Mouse (Mus musculus) urinary bladder, postnatal 10 days (tissue): ENCODE measurements around the gene Chmp5.

Experiments
- DNase-seq: peaks from one replicate; pipeline ENCODE4 v3.0.0; 2022; ENCODE audit warnings: low spot score

Chmp5 gene

GRCm38 (mm10) chr4:40946516-40947121 is 1.6 kb upstream of the Chmp5 start:
- no peak for DNase-seq

GRCm38 (mm10) chr4:40947565-40948159 is 545 bp upstream of the Chmp5 start:
- DNase-seq: no peak

- DNase-seq: no peak
Measured at GRCm38 (mm10) chr4:40953521-40953920, 5.3 kb downstream of the Chmp5 start.

- DNase-seq: no peak
Measured at GRCm38 (mm10) chr4:40955942-40956341, 7.7 kb downstream of the Chmp5 start.

- DNase-seq: no peak
Measured at GRCm38 (mm10) chr4:40963536-40963935, 15.3 kb downstream of the Chmp5 start.

- no peak for DNase-seq
Measured at GRCm38 (mm10) chr4:40969161-40969560, 21.0 kb downstream of the Chmp5 start.

DNA sequence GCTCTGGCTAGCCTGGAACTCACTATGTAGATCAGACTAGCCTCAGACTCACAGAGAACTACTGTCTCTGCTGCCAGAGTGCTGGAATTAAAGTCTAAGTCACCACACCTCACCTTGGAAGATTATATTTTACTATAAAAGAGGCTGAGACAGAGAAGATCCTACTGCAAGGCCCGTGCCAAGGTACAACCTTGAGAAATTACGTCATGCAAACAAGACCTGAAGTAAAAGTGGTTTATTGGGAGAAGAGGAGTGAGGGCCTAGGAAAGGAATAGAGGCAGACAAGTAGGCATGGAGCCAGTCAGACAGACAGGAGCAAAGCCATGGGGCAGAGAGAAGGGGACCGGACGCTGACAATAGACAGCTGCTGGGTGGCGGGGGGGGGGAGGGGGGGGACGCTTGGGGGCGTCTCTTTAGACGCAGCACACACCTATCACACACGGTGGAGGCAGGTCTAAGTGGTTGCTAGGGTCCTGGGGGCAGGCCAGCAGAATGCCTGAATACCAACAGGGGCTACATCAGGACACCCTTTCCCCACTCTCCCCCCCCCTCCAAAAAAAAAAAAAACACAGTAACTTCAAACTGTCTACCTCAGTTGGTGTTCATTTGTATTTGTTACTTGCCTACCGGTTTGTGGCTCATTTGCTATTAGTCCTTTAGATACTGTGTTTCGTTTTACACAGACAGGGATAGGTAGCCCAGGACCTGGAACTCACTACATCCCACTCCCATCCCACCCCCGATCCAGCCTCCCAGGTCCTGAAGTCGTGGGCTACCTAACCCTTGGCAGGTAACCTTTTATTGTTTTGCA is 21.8 kb downstream of the Chmp5 start:
- DNase-seq: no peak

- DNase-seq: no peak
Measured at GRCm38 (mm10) chr4:40970592-40970841, 22.3 kb downstream of the Chmp5 start.

DNA sequence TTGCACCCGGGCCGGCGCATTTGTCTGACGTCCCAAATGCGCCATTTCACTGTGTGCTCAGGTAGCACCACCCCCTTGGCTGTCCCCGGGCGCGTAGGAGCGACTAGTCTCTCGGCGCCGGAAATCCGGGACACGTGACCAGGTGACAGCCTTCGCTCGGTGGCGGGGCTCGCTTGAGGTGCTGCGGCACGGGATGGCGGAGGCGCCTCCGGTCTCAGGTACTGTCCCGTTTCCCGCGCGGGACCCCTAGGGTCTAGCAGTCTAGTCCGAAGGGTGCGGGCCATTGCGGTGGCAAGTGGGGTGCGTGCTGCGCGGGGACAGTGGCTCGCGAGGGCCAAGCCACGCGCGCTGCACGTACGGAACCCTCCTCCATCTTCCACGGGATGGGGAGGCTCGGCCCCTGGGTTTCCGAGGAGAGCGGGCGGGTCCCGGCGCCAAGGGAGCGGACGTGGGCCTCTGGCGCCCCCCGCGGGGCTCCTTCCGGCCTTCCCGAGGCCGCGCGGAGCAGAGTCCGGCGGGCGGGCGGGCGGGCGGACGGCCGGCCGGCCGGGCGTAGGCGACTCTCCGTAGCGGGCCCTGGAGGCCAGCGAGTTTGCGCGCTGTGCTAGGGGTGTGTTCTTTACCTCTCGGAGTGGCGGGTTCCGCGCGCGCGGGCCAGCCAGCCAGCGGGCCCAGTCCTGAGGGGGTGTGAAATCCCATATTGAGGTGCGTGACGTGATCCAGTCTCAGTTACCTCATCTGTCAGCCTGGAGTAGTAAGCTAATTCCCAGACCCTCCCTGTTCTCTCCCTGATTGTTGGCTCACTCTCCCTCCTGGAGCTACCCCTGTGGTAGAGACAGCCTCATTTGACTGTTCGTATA is 22.9 kb downstream of the Chmp5 start, which contains the start of gene Nfx1:
Nfx1 (plus strand) TSS at position 65 of the 860 bp plus-strand sequence.
- peak; percentile 86 for DNase-seq

- no peak for DNase-seq
Measured at GRCm38 (mm10) chr4:40971744-40972143, 23.5 kb downstream of the Chmp5 start.

GRCm38 (mm10) chr4:40974011-40974410 is 25.8 kb downstream of the Chmp5 start:
- DNase-seq: no peak

GRCm38 (mm10) chr4:40975678-40976077 is 27.5 kb downstream of the Chmp5 start:
- no peak for DNase-seq

DNA sequence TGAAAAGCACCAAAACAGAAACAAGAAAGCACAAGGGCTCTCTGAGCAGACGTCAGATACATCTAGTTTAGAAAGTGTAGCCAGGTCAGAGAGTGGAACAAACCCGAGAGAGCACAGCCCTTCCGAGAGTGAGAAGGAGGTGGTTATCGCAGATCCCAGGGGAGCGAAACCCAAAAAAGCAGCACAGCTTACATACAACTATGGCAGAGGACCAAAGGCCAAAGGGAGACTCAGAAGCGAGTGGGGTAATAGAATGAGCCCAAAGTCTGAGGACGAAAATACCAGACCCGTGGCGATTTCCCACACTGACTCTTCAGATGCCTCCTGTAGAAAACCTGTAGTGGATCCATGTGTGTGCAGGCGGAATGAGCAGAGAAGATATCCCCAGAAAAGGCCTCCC is 28.4 kb downstream of the Chmp5 start:
- no peak for DNase-seq

- DNase-seq: no peak
Measured at GRCm38 (mm10) chr4:40979430-40979829, 31.2 kb downstream of the Chmp5 start.

- DNase-seq: no peak
Measured at GRCm38 (mm10) chr4:40982486-40982885, 34.3 kb downstream of the Chmp5 start.

DNA sequence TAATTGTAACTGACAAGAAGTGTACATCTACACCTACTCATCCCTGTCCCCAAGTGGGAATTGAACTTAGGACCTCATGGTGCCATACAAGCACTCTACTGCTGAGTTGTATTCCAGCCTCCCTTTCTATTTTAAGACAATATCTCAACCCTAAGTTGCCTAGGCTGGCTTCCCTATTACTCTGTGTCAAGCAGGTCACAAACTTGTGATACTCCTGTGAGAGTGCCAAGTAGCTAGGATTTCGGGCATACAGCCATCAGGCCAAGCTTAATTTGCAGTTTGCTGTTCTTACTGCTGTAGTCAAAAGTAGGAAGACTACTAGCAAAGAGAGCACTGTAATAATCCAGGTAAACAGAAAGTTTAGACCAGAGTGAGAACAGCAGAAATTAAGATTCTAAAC is 35.5 kb downstream of the Chmp5 start:
- no peak for DNase-seq

DNA sequence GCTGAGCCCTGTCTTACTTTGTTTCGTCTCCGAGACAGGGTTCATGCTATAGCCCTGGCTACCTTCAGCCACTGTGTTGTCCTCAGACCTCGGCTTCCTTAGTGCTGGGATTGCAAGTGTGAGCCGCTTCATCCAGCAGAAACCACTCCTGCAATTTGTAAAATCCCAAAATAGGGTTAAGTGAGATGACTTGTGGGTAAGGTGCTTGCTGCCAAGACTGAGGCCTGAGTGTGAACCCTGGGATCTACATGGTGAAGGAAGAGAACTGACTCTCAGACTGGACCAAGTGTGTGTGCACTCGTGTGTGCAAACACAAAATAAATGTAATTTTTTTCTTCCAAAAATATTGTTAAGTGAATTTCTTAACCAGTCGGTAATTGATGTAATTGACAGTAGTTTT is 41.4 kb downstream of the Chmp5 start:
- no peak for DNase-seq

DNA sequence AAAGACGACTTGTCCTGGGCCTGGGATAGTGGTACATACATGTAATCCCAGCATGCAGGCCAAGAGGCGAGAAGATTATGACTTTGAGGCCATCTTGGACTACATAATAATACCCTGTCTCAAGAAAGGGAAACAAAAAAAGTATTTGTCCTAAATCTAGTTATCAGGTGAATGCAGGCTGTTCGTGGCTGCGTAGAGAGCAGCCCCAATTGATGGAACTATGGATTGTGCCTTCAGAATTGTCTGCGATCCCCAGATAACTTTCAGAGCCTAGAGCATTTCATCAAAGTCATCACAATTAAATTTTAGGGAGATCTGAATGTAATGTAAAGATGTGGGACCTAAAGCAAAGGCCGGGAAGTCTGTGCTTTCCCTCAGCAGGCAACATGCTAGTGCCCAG is 48.1 kb downstream of the Chmp5 start:
- DNase-seq: no peak

DNA sequence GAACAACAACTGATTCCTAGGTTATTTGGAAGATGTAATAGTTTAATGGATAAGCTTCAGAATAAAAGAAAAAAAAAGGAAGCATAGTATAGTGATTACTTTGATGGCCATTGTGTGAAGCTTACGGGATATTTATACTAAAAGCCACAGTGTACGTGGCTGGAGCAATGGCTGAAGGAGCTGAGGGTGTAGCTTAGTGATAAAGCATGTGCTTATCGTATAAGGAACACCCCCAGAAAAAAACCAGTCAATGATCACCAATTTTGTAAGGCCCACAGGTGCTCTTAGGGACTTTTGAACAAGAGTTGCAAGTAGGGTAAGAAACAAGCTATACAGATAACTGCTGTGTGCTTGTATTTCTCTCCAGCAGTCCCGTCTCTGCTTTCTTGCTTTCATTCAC is 49.7 kb downstream of the Chmp5 start:
- no peak for DNase-seq

- DNase-seq: no peak
Measured at GRCm38 (mm10) chr4:41000271-41000670, 52.1 kb downstream of the Chmp5 start.

GRCm38 (mm10) chr4:41000842-41001639 is 52.8 kb downstream of the Chmp5 start:
- no peak for DNase-seq

GRCm38 (mm10) chr4:41013351-41013750 is 65.1 kb downstream of the Chmp5 start:
- DNase-seq: no peak
